Mouse (Mus musculus) small intestine, adult 2 months (tissue): ENCODE results near the gene Man2a1. TPM values are rescaled to one million over a fixed set of nuclear protein-coding genes. Genes with fewer than 3 reads are reported as not detected.

ENCODE experiments used
- H3K27ac ChIP-seq: fragments of 200-500 bp; 2 replicates; pipeline ENCODE4 v1.5.1; 2012; ENCODE audit warnings: low read depth, low read length, control low read depth, inconsistent platforms; ENCODE audit not compliant: insufficient read depth
- H3K27me3 ChIP-seq: fragments of 200-500 bp; 2 replicates; pipeline ENCODE4 v1.6.1; 2012; ENCODE audit warnings: mild to moderate bottlenecking, moderate library complexity, low read length, inconsistent platforms; ENCODE audit not compliant: control insufficient read depth, insufficient read depth
- H3K36me3 ChIP-seq: fragments of 200-500 bp; 2 replicates; pipeline ENCODE4 v1.6.1; 2012; ENCODE audit warnings: mild to moderate bottlenecking, low read length, control low read depth, inconsistent platforms; ENCODE audit not compliant: control insufficient read depth, insufficient read depth
- H3K4me1 ChIP-seq: fragments of 200-500 bp; 2 replicates; pipeline ENCODE4 v1.6.1; 2012; ENCODE audit warnings: low read length, inconsistent platforms, mixed read lengths; ENCODE audit not compliant: control insufficient read depth, insufficient read depth, insufficient read length
- H3K4me3 ChIP-seq: fragments of 200-500 bp; 2 replicates; pipeline ENCODE4 v1.5.1; 2012; ENCODE audit warnings: low read depth, mild to moderate bottlenecking, control low read depth, inconsistent platforms, low read length, moderate library complexity
- CTCF ChIP-seq: fragments of 200-500 bp; IDR thresholded peaks from 2 replicates; pipeline ENCODE4 v1.5.1; 2012; ENCODE audit warnings: low read depth, mild to moderate bottlenecking, control low read depth, inconsistent platforms, low read length, moderate library complexity, mixed read lengths; ENCODE audit not compliant: insufficient replicate concordance, insufficient read length; ENCODE audit errors: extremely low read depth
- POLR2A ChIP-seq: fragments of 200-500 bp; IDR thresholded peaks from 2 replicates; pipeline ENCODE4 v1.6.1; 2012; ENCODE audit warnings: low read depth, mild to moderate bottlenecking, control low read depth, inconsistent platforms, low read length, moderate library complexity
- WGBS: fragments of 180-500 bp; shearing (Covaris S2); methylation state at CpG from one replicate; pipeline ENCODE4 v1.1.7; 2018; 5-methylcytosine and 5-hydroxymethylcytosine counted together
- polyA plus RNA-seq: library from polyadenylated mRNA; depleted of rRNA; stranded (reverse); fragments of >200 nt; gene quantifications from 2 replicates; pipeline ENCODE4 v1.2.3, GENCODE M21; 2012

Gene Man2a1
- polyA plus RNA-seq, 1 experiment: 6.7 TPM

DNA sequence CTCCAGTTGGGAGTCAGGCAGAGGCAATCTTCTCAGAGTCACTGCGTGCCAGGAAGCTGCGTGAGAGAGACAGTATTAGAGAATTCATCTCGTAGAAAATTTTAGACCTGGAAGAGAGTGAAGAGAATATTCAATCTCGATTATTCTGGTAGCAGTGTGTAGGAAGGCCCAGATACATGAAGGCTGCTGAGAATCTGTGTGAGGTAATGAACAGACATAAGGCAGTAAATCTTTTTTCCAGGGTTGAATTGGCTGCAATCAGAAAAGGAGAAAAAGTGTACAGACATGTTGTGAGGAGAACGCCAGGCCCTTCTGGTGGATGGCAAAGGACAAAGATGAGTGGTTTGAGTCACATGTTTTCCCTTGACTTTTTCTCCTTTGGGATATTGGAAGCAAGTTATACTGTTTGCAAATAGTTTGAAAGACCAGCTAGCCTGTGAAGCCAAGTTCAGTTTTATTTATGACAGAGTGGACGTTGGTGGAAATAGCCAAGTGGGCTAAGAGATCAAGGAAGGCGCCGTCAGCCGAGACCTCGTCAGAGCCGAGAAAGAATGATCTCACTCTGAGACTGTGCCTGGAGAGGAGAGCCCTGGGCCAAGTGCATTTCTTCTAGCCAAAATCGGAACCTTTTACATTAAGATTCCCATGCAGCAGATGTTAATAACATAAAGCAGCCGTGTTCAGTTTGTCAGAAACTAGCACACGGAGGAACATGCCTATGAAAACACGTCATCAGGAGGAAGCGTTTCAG lies 11.8 kb downstream of the Man2a1 start:
- Histone ChIP-seq H3K4me3 (no peak overlapping the region), H3K27ac (no peak overlapping the region), H3K4me1 (peaks cover 13% of the 10 kb centered on the region), H3K36me3 (no peaks in the 10 kb centered on the region), H3K27me3 (no peaks in the 10 kb centered on the region)
- 88% methylated on average over 16 of the region's 16 CpGs for WGBS
- TF ChIP-seq POLR2A: no peak
- TF ChIP-seq CTCF: no peak

DNA sequence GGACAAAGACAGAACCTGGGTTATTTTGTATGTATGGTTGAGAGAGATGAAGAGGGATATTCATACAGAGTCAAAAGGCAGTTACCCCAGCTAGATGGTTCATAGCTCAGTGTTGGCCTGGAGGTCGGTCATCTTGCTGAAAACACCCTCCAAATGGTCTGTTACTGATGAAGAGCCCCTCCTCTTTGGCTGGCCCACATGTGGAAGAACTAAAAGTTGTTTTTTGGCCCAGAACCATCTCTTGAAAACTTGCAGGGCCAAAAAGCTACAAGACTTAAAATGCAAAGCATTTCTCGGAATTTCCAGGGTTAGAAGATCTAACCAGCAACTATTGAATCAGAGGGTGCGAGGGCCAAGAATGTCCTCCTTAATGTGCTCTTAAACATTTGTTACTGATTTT lies 12.4 kb downstream of the Man2a1 start:
- H3K27ac ChIP-seq: no peak overlapping the region
- WGBS: 82% methylated on average over 3 of the region's 3 CpGs
- peaks cover 17% of the 10 kb centered on the region for H3K4me1 ChIP-seq
- no peak overlapping the region for H3K4me3 ChIP-seq
- no peaks in the 10 kb centered on the region for H3K27me3 ChIP-seq
- no peak for TF ChIP-seq POLR2A
- TF ChIP-seq CTCF: no peak
- no peaks in the 10 kb centered on the region for H3K36me3 ChIP-seq

DNA sequence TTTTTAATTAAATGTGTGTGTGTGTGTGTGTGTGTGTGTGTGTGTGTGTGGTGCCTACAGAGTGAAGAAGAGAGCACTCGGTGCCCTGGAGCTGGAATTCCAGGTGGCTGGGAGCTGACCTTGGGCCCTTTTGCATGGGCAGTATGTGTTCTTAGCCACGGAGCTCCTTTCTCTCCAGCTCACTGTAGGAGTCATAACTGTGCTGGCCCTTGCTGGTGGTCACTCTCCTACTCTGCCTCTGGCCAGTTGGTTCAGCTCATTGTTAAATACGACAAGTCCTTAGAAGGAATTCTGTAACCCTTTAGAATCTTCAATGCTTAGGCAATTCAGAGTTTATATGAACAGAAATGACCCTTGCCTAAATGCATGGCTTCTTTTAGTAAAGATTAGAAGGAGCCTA lies 12.8 kb downstream of the Man2a1 start:
- H3K27ac ChIP-seq: no peak overlapping the region
- WGBS: 69% methylated on average over 3 of the region's 3 CpGs
- no peaks in the 10 kb centered on the region for H3K36me3 ChIP-seq
- H3K4me3 ChIP-seq: no peak overlapping the region
- no peaks in the 10 kb centered on the region for H3K27me3 ChIP-seq
- no peak for TF ChIP-seq CTCF
- H3K4me1 ChIP-seq: peaks cover 17% of the 10 kb centered on the region

DNA sequence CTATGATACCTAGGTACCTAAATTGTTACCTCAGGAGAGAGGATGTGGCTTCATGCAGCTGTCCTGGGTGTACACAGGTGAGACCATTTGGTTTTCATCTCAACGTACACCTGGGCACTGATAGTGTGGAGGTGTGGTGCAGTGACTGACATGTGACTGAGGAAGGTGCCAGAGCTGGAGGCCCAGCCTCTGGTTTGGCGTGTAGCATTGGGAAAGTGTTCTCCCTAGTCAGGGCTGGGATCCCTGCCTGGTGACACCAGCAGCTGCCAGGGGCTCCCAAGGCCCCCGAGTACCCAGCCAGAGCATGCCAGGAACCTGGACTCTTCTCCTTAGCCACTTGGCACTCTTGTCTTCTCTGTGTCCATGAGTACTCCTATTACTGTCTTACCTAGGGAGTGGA lies 14.3 kb downstream of the Man2a1 start:
- H3K27me3 ChIP-seq: no peaks in the 10 kb centered on the region
- no peak overlapping the region for H3K4me3 ChIP-seq
- 29% methylated on average over 3 of the region's 3 CpGs for WGBS
- TF ChIP-seq POLR2A: no peak
- no peak for TF ChIP-seq CTCF
- no peak overlapping the region for H3K27ac ChIP-seq
- H3K36me3 ChIP-seq: no peaks in the 10 kb centered on the region
- H3K4me1 ChIP-seq: peaks cover 21% of the 10 kb centered on the region

DNA sequence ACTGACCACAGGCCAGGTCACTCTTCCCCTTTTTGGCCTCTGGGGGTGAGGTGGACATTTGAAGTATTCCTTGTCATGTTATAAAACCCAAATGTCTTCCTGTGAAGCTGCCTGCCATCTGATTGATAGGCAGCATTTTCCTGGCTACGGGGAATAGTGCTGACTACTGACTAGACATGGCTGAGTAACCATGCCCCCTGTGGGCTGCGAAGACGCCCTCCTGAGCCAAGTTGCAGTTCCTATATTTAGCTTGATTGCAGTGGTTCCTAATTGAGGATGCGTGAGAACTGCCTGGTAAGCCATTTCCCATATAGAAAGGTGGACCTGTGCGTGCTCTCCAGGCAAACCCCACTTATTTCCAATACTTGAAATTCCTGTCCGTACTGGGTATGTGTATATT lies 14.9 kb downstream of the Man2a1 start:
- no peaks in the 10 kb centered on the region for H3K36me3 ChIP-seq
- WGBS: 86% methylated on average over 6 of the region's 6 CpGs
- H3K4me1 ChIP-seq: peaks cover 21% of the 10 kb centered on the region
- TF ChIP-seq CTCF: no peak
- TF ChIP-seq POLR2A: no peak
- no peak overlapping the region for H3K4me3 ChIP-seq
- H3K27ac ChIP-seq: no peak overlapping the region
- H3K27me3 ChIP-seq: no peaks in the 10 kb centered on the region

DNA sequence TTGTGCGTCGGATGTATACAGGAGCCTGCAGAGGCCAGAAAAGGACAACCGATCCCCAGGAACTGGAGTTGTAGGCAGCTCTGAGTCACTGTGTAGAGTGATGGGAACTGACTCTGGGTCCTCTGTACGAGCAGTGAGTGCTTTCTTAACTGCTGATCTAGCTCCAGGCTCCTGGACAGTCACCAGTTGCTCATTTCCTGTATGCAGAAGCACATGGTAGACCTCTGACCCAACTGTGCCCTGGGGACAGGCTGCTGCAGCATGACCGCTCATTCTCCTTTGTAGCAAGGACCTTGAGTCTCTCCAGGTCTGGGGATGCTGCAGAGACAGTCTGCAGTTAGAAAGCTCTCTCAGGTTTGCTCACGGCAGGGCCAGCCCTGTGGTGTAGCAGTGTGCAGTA lies 15.7 kb downstream of the Man2a1 start:
- Histone ChIP-seq H3K4me3 (no peak overlapping the region), H3K4me1 (peaks cover 21% of the 10 kb centered on the region), H3K27me3 (no peaks in the 10 kb centered on the region), H3K36me3 (no peaks in the 10 kb centered on the region), H3K27ac (no peak overlapping the region)
- TF ChIP-seq CTCF (no peak), POLR2A (no peak)
- WGBS: 81% methylated on average over 6 of the region's 6 CpGs

DNA sequence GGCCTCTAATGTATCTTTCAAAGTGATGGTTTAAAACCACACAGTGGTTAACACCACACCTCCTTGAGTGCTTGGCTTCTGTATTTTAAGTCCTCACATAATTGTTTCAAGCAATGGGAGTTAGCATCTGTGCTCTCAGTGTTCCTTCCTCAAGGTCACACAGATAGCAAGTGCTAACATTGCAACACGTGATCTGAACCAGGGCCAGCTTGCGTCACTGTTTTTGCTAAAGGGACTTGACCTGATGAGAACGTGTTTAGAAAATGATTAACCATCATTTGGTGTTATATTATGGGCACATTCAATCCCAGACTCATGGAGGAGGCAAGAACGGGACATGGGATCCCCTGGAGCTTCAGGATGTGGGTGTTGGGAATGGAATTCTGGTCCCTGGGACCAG lies 17.3 kb downstream of the Man2a1 start:
- H3K4me1 ChIP-seq: peaks cover 26% of the 10 kb centered on the region
- H3K36me3 ChIP-seq: no peaks in the 10 kb centered on the region
- no peaks in the 10 kb centered on the region for H3K27me3 ChIP-seq
- WGBS: 9% methylated on average over 4 of the region's 4 CpGs
- peak overlapping the region; percentile 34; the same call in 1 of the 2 replicates for H3K27ac ChIP-seq
- no peak for TF ChIP-seq POLR2A
- no peak for TF ChIP-seq CTCF
- no peak overlapping the region for H3K4me3 ChIP-seq
